Mouse (Mus musculus): ENCODE measurements around the gene Snx29. TPM values are rescaled to one million over a fixed set of nuclear protein-coding genes. Genes with fewer than 3 reads are reported as not detected.

Snx29 gene
- polyA plus RNA-seq, 1 experiment from 2014 or later, result 10.0 TPM

GRCm38 (mm10) chr16:11655893-11656292 is 333.2 kb downstream of the Snx29 start:
- H3K9ac ChIP-seq (replicated peaks; ENCODE audit: low read depth), result no peak overlapping the region
- no peaks in the 10 kb centered on the region for H3K36me3 ChIP-seq (ENCODE audit: insufficient read depth, low read length)
- no peaks in the 10 kb centered on the region for H3K27me3 ChIP-seq (replicated peaks; ENCODE audit: insufficient read depth, low read length)
- no peaks in the 10 kb centered on the region for H3K4me1 ChIP-seq (ENCODE audit: insufficient read depth, low read depth, low read length)
- H3K27ac ChIP-seq (ENCODE audit: low read length), result no peak overlapping the region
- TF ChIP-seq EP300 (IDR thresholded peaks at IDR 0.05) (no peak), CTCF (IDR thresholded peaks at IDR 0.05) (no peak)
- 81% methylated on average over 3 of the region's 3 CpGs for WGBS
- no peak for ATAC-seq
- H3K9me3 ChIP-seq (ENCODE audit: low read length), result no peaks in the 10 kb centered on the region
- H3K4me2 ChIP-seq (replicated peaks; ENCODE audit: low read depth, low read length), result no peak overlapping the region
- DNase-seq (ENCODE audit: low spot score), result no peak
- H3K4me3 ChIP-seq (ENCODE audit: low read depth, low read length), result no peak overlapping the region

DNA sequence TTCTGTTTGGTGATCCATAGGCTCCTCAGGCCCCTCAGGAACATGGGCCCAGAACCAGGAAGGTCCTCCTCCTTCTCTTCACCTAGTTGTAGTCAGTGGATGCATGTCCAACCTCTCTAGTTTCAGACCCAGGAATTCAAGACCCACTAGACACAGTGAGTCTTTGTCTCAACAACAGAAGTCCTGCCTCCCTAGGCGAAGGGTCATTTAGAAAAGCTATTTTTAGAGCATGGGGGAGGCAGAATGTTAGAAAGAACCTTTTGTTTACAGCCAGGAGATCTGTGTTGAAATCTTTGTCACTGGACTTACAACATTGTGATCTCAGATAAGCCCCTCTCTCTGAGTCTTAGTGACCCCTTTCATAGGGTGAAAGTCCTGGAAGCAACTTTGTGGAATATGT is 334.4 kb downstream of the Snx29 start:
- H3K27ac ChIP-seq (ENCODE audit: low read length), result no peak overlapping the region
- H3K4me2 ChIP-seq (replicated peaks; ENCODE audit: low read depth, low read length), result no peak overlapping the region
- TF ChIP-seq CTCF (IDR thresholded peaks at IDR 0.05) (no peak), EP300 (IDR thresholded peaks at IDR 0.05) (no peak)
- ATAC-seq (no peak), DNase-seq (ENCODE audit: low spot score) (no peak)
- H3K9me3 ChIP-seq (ENCODE audit: low read length), result no peaks in the 10 kb centered on the region
- no peak overlapping the region for H3K4me3 ChIP-seq (ENCODE audit: low read depth, low read length)
- H3K27me3 ChIP-seq (replicated peaks; ENCODE audit: insufficient read depth, low read length), result no peaks in the 10 kb centered on the region
- WGBS, result 32% methylated on average over 1 of the region's 1 CpGs
- no peaks in the 10 kb centered on the region for H3K4me1 ChIP-seq (ENCODE audit: insufficient read depth, low read depth, low read length)
- no peaks in the 10 kb centered on the region for H3K36me3 ChIP-seq (ENCODE audit: insufficient read depth, low read length)
- H3K9ac ChIP-seq (replicated peaks; ENCODE audit: low read depth), result no peak overlapping the region

DNA sequence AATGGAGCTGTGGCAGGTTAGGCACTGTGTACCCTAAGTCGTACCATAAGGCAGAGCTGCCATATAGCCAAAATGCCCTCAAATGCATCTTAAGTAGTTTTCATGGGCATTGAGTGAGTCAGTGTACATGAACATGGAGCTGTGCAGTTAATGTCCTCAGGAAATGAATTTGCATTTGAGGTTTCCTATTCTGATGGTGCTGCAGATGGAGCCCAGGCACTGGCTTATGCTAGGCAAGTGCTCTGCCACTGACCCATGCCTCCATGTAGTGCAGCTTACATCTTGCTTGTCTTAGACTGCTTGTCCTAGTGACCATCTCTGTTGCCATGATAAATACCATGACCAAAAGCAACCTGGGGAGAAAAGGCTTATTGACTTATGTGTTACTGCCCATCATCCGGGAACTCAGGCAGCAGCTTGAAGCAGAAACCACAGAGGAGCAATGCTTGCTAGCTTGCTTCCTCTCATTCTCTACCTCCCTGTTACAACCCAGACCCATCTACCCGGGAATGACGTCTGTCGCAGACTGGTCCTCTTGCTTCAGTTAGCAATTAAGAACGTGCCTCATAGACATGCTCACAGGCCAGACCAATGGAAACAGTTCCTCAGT is 336.5 kb downstream of the Snx29 start:
- no peak for TF ChIP-seq CTCF (IDR thresholded peaks at IDR 0.05)
- TF ChIP-seq EP300 (IDR thresholded peaks at IDR 0.05), result no peak
- no peaks in the 10 kb centered on the region for H3K36me3 ChIP-seq (ENCODE audit: insufficient read depth, low read length)
- DNase-seq (ENCODE audit: low spot score) (no peak), ATAC-seq (no peak)
- no peak overlapping the region for H3K4me2 ChIP-seq (replicated peaks; ENCODE audit: low read depth, low read length)
- H3K27me3 ChIP-seq (replicated peaks; ENCODE audit: insufficient read depth, low read length), result no peaks in the 10 kb centered on the region
- H3K4me3 ChIP-seq (ENCODE audit: low read depth, low read length), result no peak overlapping the region
- H3K9ac ChIP-seq (replicated peaks; ENCODE audit: low read depth), result no peak overlapping the region
- 87% methylated on average over 6 of the region's 6 CpGs for WGBS
- no peaks in the 10 kb centered on the region for H3K9me3 ChIP-seq (ENCODE audit: low read length)
- H3K27ac ChIP-seq (ENCODE audit: low read length), result no peak overlapping the region
- no peaks in the 10 kb centered on the region for H3K4me1 ChIP-seq (ENCODE audit: insufficient read depth, low read depth, low read length)

DNA sequence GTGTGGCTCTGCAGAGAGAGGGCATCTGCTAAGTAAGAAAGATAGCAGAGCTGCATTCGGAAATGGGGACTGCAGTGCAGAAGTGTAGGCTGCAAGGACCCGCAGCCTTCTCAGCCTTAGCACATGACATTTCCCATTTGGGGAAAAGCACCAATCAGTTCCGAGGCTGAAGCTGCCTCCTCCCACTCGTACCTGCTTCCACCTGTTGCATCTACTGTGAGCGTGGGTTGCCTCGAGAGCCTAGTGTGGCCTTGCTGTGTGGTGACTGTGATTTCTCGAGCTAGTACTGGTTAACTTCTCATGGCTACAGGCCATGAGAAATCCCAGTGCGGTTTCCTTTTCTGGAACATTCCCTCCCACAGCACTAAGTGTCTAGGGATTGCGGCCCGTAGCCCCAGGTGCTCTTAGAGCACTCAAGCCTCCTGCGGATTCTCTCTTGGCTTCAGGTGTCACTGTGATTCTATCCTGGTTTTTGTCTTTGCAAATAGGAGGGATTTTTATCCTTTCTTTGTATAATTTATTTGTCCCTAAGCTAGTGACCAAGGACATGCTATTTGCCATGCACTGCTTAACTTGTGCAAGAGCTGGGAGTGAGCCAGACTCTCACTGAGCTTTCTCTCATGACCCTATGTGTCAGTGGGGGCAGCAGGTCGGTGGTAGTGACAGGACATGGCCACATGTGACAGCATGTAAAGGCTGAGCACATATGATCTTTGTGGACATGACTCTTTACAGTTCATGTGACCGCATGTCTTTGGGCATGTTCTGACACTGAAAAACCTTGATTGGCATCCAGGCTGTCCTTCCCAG is 342.4 kb downstream of the Snx29 start:
- ATAC-seq (no peak), DNase-seq (ENCODE audit: low spot score) (no peak)
- TF ChIP-seq CTCF (IDR thresholded peaks at IDR 0.05) (no peak), EP300 (IDR thresholded peaks at IDR 0.05) (no peak)
- Histone ChIP-seq H3K4me2 (replicated peaks; ENCODE audit: low read depth, low read length) (no peak overlapping the region), H3K9me3 (ENCODE audit: low read length) (no peaks in the 10 kb centered on the region), H3K4me3 (ENCODE audit: low read depth, low read length) (no peak overlapping the region), H3K9ac (replicated peaks; ENCODE audit: low read depth) (no peak overlapping the region), H3K4me1 (ENCODE audit: insufficient read depth, low read depth, low read length) (no peaks in the 10 kb centered on the region), H3K36me3 (ENCODE audit: insufficient read depth, low read length) (no peaks in the 10 kb centered on the region), H3K27ac (ENCODE audit: low read length) (no peak overlapping the region), H3K27me3 (replicated peaks; ENCODE audit: insufficient read depth, low read length) (no peaks in the 10 kb centered on the region)
- 79% methylated on average over 13 of the region's 13 CpGs for WGBS

GRCm38 (mm10) chr16:11665869-11666268 is 343.2 kb downstream of the Snx29 start:
- 77% methylated on average over 6 of the region's 6 CpGs for WGBS
- no peak overlapping the region for H3K4me3 ChIP-seq (ENCODE audit: low read depth, low read length)
- no peaks in the 10 kb centered on the region for H3K36me3 ChIP-seq (ENCODE audit: insufficient read depth, low read length)
- H3K4me2 ChIP-seq (replicated peaks; ENCODE audit: low read depth, low read length), result no peak overlapping the region
- ATAC-seq (peak; percentile 17; the same call in 1 of the 2 replicates), DNase-seq (ENCODE audit: low spot score) (no peak)
- H3K9me3 ChIP-seq (ENCODE audit: low read length), result no peaks in the 10 kb centered on the region
- no peaks in the 10 kb centered on the region for H3K27me3 ChIP-seq (replicated peaks; ENCODE audit: insufficient read depth, low read length)
- H3K9ac ChIP-seq (replicated peaks; ENCODE audit: low read depth), result no peak overlapping the region
- H3K4me1 ChIP-seq (ENCODE audit: insufficient read depth, low read depth, low read length), result no peaks in the 10 kb centered on the region
- TF ChIP-seq EP300 (IDR thresholded peaks at IDR 0.05) (no peak), CTCF (IDR thresholded peaks at IDR 0.05) (no peak)
- H3K27ac ChIP-seq (ENCODE audit: low read length), result no peak overlapping the region

- Histone ChIP-seq H3K9me3 (ENCODE audit: low read length) (no peaks in the 10 kb centered on the region), H3K27me3 (replicated peaks; ENCODE audit: insufficient read depth, low read length) (no peaks in the 10 kb centered on the region), H3K4me3 (ENCODE audit: low read depth, low read length) (no peak overlapping the region), H3K27ac (ENCODE audit: low read length) (no peak overlapping the region), H3K9ac (replicated peaks; ENCODE audit: low read depth) (no peak overlapping the region), H3K4me2 (replicated peaks; ENCODE audit: low read depth, low read length) (no peak overlapping the region), H3K36me3 (ENCODE audit: insufficient read depth, low read length) (no peaks in the 10 kb centered on the region), H3K4me1 (ENCODE audit: insufficient read depth, low read depth, low read length) (no peaks in the 10 kb centered on the region)
- DNase-seq (ENCODE audit: low spot score) (no peak), ATAC-seq (no peak)
- WGBS, result 71% methylated on average over 1 of the region's 1 CpGs
- TF ChIP-seq EP300 (IDR thresholded peaks at IDR 0.05), result no peak
- TF ChIP-seq CTCF (IDR thresholded peaks at IDR 0.05), result no peak
Observed at GRCm38 (mm10) chr16:11668375-11668774, 345.7 kb downstream of the Snx29 start.
